Mouse (Mus musculus) left cerebral cortex, postnatal 36 days (tissue): Measurements from ENCODE around the gene Man1b1. TPM values are rescaled to one million over a fixed set of nuclear protein-coding genes. Genes with fewer than 3 reads are reported as not detected.
A peak's percentile ranks its signal among the peaks of the same experiment; 100 is the strongest.

ENCODE experiments used
- DNase-seq, 2 experiments: peaks; one replicate each; pipeline ENCODE4 v3.0.0; 2021 to 2022; ENCODE audit warnings: low spot score in 2 of 2, mixed read lengths in 1 of 2
- intact Hi-C: fragments of 180-260 bp; cut with DNase I; formaldehyde crosslinking; loops from one replicate; pipeline ENCODE4 v1.15.1; 2025
- total RNA-seq, 2 experiments: library from RNA; stranded (reverse); gene quantifications; 2 replicates each; pipeline ENCODE4 v1.2.3; 2021

Man1b1 gene
- total RNA-seq = 10 to 100 TPM; 57.0 to 63.7 TPM

DNA sequence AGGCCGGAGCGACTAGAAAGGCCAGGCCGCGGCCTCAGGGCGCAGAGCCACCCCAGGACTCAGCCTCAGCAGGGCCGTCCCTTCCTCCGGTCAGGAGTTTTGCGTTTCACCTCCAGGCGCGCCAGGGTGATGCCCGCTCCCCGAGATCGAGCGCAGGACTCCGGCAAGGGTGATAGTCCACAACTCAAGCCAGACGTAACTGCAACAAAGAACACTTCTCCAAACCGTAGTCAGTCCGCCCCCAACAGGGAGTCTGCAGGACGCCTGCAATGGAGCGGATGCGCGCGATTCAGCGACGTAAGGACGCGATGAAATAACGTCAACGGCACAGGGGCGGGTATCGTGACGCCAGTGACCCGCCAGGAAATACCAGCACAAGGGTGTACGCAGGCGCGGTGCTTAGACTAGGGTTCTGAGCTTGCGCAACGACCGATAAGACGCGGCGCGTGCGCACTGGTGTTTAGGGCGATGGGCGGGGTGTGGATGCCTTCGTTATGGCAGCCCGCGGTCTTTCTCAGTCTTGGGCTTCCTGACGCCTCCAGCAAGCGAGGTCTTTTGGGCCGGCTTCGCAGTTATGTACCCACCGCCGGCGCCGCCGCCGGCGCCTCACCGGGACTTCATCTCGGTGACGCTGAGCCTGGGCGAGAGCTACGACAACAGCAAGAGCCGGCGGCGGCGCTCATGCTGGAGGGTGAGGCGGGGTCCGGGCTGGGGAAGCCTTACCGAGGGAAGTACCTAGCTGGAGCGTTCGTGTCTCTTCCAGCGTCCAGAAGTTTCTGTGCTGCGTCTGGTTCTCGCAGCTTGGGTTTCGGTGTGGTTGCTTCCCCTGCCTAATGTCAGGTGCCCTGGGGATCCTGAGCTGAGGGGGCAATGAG, at the start of gene Man1b1:
TSS of gene Man1b1 (plus strand) at position 53 of the 875 bp plus-strand sequence.
- DNase-seq = peak; percentile 100
- intact Hi-C loops = loop anchor here (5.0 kb wide), 1 partner anchor 60 kb away; the partner anchor contains the start of genes Anapc2 and Ssna1

DNA sequence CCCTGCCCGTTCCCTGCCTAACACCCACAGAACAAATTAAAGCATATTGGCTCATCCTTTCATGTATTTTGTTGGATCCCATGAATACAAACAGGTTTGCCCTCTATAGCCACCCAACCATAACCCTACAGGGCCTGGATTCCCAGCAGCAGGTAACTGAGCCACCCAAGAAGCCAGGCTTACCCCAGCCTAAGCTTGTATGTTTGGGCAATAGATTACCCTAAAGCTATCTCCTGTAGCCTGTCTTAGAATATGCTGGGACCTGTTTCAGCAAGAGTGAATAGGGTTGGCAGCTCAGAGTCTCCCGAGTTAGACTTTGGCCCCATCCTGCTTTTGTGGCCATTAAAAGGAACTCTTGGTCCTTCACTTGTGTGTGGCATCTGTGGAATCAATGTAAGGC, 46.6 kb upstream of the Man1b1 start:
- intact Hi-C loops = no loop called here
- DNase-seq = no peak

DNA sequence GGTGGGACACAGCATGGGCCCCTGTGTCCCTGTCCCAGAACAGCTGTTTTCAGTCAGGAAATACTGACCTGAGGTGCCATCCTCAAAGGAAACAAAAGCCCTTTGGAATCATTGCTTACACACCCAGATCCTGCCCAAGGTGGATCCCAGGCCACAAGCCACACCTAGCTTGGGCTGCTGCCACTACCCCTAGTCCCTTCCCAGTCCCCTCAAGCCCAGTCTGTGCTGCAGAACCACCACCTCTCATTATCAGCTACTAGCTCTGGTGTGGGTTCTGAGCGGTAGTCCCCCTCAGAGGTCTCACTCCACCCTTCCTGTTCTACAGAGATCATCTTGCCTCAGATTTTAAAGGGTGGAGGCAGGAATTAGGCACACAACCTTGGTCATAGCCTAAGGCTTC, 45.8 kb upstream of the Man1b1 start:
- intact Hi-C loops = no loop called here
- DNase-seq = no peak

DNA sequence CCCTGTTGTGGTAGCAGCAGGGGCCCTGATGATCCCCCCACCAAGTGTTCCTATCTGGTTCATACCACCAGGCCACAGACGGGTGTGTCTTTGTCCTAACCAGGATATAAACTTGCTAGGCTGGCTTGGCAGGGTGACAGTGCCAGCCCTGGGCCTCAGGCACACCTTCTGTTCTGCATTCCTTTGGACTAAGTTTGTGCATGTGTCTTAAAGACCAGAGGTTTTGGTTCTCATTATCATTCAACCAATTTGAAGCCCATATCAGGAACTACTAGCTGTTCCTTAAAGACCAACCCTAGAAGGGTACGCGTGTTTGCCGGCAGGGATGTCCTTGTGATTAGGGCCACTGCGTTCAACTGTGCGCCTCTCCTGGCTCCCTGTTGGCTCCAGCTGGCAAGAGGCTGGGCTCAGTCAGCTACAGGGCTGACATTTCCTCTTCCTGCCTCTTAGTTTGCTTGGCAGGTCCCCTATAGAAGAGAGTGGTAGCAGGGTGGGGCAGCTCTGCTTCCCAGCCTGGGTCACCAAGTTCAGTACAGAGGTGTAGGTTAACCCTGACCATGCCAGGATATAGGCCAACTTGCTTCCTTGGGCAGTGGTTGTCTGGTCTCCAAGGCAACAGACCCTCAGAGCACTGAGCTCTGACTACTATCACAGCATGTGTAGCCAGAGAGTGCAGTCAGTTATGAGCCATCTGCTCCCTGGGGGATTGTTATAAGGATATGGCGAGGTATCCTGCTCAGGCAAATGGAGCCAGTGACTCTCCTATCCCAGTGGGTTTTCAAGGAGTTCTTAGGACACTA, 45.1 kb upstream of the Man1b1 start:
- no peak for DNase-seq
- intact Hi-C loops = no loop called here

DNA sequence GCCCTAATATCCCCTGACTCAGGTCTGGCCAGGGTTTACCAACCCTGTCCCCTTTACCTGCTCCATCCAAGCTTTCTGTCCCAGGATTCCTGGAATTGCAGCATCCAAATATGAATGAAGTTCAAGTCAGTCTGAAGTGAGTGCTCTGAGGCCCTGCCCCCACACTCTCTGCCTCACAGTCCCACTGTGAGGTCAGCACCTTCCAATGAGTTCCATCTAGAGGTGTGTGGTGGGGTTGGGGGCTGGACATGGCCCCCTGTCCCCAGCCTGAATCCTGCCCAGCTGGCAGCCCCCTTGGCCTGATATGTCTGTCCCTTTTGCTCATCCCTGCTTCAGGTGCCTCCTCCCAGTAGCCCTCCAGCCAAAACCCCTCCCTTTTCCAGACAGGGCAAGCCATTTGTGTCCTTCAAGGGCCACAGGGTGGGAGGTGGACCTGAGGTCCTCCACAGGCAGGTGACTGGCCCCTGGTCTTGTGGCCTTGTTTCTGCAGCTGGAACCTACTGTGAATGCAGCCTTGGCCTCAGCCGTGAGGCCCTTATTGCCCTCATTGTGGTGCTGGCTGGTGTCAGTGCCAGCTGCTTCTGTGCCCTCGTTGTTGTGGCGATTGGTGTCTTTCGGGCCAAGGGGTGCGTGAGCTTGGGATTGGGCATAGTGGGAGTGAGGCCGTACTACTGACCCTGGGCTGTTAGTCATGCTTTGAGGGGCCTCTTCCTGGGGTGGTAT, 44.0 kb upstream of the Man1b1 start, which contains the start of gene Tmem210:
TSS of gene Tmem210 (plus strand) at position 219 of the 723 bp plus-strand sequence.
- intact Hi-C loops = no loop called here
- no peak for DNase-seq

DNA sequence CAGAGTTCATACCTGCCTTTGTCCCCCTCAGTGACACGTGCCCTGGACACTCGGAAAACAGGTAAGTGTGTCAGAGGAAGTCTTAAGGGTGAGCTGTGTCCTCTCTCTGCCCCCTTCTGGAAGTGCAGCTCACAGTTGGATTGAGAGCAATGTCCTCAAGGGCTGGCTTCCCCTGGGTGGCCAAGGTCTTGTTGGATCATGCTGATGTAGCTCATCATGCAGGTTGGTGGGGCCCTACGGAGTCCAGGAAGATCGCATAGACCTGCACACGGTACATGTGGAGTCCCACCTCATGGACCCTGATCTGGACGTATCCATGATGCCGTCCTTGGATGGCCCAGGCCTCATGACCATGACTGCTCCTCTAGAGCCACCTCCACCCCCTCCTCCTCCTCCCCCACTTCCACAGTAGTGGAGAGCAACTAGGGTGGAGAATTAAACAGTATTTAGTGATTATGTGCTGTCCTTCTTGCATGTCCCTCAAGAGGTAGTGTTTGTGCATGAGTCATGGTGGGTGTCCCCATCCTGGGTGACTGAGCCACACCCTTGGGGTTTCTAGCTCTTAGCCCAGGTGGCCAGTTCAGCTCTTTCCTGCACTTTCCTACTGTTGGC, 43.3 kb upstream of the Man1b1 start:
- intact Hi-C loops = no loop called here
- no peak for DNase-seq

DNA sequence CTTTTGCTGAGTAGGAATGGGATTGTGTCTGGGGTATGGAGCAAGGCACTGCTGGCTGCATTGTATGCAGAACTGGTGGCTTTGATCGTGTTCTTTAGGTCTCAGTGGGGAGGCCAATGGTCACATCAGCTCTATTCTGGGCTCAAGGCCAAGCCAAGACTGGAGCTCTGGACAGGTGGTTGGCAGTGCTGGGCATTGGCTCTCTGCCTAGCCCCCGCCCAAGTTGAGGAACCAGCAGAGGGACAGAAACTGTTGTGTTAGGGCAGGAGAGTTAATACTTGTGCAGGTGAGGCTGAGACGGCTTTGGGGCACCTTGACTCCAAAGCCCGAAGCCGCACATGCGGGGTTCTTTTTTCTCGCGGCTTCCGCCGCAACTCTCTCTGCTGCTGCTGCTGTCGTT, 42.5 kb upstream of the Man1b1 start, which contains the start of gene Lrrc26:
TSS of gene Lrrc26 (plus strand) at position 265 of the 400 bp plus-strand sequence.
- no peak for DNase-seq
- intact Hi-C loops = no loop called here

DNA sequence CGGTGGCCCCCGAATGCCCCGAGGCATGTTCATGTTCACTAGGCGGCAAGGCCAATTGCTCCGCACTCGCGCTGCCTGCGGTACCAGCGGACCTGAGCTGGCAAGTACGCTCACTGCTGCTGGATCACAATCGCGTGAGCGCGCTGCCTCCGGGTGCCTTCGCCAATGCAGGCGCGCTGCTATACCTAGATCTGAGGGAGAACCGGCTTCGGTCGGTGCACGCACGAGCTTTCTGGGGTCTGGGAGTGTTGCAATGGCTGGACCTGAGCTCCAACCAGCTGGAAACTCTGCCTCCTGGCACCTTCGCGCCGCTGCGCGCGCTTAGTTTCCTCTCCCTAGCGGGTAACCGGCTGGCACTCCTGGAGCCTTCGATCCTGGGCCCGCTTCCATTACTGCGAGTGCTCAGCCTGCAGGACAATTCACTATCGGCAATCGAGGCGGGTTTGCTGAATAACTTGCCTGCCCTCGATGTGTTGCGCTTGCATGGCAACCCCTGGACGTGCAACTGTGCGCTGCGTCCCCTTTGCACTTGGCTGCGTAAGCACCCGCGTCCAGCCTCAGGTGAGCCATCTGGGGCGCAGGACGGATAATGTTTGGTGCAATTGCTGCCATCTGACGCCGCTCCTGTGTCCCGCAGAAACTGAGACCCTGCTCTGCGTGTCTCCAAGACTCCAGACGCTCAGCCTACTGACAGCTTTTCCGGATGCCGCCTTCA, 41.9 kb upstream of the Man1b1 start:
- DNase-seq = peak; percentile 75 to 78
- intact Hi-C loops = no loop called here

DNA sequence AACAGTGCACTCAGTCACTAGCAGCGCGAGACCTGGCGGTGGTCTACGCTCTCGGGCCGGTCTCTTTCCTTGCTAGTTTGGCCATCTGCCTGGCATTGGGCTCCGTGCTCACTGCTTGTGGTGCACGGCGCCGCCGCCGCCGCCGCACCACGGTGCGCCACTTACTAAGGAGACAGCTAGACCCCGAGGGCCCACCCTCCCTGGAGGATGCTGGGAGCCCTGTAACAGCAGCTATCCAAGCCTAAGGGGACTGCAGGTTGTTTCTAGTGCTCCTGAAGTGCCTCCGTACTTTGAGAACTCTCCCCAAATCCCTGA, 41.4 kb upstream of the Man1b1 start:
- DNase-seq = peak in 1 of 2 experiments; percentile 60
- intact Hi-C loops = no loop called here

DNA sequence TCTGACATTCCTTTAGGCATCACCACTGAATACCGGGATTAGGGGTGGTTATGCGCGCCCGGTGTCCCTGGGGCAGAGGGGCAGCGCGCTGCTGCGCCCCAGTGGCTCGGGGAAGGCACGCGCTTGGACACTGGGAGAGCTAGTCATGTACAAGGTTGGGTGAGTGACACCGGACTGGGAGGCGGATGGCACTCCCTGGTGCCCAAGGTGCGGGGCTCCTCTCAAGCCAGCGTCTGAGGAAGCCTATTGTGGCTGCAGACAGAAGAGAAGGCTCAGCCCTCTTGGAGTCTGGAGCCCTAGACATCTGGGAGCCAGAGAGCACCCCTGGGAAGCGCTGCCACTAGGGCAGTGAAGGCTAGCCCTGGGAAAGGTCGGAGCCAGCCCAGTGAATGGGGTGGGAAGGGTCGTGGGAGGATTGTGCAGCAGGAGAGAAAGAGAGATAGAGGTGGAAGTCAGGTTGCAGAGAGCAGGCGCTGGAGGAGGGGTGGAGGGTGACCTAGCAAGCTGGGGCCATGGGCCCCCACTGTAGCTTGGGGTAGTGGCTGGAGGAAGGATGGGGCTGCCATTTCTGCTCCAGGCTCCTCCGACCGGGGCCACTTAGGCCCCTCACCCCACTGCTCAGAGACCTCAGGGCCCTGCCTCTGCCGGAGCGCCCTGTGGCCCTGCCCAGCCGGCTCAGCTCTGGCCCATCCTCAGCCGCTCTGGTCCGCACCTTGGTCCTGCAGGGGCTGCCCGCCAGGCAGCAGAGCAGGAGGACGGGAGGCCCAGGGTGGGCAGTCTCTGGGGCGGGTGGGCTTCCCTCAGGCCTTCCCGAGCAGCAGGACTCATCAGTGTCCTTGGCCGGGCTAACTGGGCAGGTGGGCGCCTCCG, 40.7 kb upstream of the Man1b1 start:
- no peak for DNase-seq

DNA sequence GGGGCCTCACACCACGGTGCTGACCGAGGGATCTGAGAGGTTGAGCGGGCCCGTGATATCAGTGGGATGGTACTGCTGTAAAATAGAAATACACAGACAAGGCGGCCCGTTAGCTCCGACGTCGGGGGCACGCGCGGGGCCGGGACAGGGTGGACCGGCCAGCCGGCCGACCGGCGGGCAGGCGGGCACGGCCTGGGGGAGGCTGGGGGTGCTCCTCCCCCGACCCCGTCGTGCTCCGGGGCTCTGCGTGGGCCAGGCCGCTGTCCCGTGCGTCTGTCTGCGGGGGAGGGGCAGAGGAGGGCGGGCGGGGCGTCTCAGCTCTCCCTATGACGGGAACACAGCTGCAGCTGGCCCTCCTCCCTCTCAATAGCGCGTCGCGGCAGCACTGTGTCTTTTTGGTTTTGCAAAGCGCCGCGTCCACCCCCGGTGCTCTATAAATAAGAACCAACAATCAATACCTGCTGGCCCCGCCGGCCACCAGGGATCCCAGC, 40.0 kb upstream of the Man1b1 start:
- DNase-seq = peak; percentile 59 to 60
- intact Hi-C loops = no loop called here

More for the DNA sequence above, 40.7 kb upstream of the Man1b1 start:
- intact Hi-C loops = no loop called here

DNA sequence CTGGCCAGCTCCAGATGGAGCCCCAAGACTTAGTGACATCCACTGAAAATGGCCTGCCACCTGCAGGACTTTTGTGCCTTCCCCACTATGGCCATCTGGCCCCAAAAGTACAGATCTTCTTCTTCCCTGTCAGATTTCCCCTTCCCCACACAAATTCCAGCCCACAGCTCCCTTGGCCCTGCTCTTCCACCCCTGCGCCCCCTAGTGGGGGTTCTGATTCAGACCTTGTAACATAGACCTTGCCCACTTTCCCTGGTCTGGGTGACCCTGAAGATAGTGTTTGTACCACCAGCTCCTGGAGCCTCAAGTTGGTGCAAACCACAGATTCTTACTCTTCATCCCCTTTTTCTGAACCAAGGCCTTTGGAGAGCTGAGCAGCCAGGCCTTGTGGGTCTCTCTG, 39.3 kb upstream of the Man1b1 start:
- intact Hi-C loops = loop anchor here (1.0 kb wide), 1 partner anchor 20 kb away; no protein-coding TSS in a partner anchor
- peak; percentile 67 for DNase-seq

DNA sequence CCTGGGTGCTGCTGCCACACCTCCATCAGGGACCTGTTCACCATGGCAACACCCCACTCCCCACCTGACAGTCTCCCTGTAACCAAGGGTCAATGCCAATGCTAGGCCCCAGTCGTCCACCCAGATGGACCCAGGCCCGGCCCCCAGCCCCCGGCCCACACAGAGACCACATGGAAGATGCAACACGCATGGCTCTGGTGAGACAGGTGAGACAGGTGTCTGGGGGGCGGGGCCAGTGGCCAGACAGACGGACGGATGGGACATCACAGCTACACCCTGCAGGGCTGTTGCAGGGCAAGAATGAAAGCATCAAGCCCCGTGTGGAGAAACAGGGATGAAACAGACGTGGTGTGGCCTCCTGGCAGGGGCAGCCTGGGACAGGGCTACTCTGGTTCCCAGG, 38.4 kb upstream of the Man1b1 start:
- intact Hi-C loops = loop anchor here (1.0 kb wide), 1 partner anchor 20 kb away; no protein-coding TSS in a partner anchor
- DNase-seq = no peak

DNA sequence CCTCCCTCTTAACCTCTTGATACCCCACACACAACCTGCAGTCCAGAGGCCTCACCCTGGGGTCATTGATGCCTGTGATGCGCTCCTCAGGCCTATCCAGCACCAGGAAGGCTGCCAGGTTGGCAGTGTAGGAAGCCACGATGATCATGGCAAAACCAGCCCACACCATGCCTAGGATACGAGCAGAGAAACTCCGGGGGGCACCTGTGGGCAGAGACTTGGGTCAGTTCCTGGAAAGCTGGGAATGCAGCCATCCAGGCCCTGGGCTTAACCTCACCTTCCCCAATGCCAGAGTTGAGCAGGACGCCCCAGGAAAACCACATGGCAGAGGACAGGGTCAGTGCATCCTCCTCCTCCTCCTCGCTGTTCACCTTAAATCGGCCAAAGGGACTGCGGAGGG, 35.0 kb upstream of the Man1b1 start:
- intact Hi-C loops = no loop called here
- no peak for DNase-seq

DNA sequence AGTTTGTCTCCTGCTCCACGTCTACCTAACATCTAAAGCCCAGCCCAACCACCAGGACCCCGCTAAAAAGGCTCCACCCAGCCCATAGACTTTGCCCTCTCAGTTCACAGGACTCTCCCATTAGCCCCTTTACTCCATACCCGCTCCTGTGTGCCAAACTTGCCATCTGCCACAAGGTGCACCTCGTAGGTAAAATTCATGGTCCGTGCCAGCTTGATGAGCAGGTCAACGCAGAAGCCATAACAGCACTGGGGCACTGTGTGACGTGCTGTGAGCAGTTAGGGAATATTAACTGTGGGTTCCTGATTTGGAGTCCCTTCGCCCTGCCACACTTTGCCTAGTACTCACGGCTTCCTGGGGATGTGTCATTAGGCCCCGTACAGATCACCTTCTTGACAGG, 34.1 kb upstream of the Man1b1 start:
- DNase-seq = no peak
- intact Hi-C loops = no loop called here

DNA sequence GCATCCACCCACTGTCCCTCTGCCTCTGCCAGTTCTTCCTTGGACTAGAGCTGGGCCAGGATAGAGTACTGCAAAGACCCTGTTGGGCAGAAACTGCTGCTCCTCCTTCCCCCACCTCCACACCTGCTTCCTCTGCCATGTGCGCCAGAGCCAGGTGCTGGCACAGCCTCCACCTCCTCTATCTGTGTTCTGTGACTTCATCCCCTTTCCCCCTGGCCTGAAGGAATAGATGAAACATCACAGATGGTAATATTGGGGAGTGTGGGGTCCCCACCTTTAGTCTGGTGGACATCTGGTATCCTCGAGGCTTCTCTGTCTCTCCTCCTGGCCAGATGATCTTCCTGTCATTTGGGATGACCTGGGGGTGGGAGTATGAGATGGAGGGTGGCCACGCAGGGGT, 28.7 kb upstream of the Man1b1 start:
- no peak for DNase-seq
- intact Hi-C loops = no loop called here

DNA sequence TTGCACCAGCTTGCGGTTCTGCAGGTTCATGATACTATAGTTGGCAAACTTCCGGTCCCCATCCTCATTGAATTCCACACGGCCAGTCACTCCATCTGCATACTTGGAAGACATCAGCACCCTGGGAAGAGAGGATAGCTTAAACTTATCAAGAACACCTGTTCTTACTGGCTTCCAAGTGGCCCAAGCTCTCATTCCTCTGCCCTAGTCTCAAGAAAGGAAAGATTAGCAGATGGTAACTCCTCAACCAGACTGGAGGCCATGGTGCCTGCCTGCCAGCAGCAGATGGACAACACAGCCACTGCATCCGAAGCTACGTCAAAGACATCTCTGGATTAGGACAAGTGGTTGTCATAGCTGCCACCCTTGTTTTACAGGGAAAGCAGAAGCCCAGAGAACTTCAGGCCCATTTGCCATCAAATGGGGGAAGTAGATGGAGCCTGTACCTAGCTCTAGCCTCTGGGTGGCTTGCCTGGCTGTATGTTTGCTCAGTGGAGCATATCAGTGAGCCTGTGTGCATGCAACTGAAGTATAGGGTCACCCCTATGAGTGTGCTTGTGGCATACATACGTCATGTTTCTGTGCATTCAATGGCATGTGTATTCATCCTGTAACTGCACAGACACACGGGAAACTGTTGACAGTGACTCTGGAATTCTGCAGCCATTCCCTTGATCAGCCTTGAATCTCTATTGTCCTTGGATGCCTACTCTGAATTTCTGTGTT, 28.0 kb upstream of the Man1b1 start:
- intact Hi-C loops = no loop called here
- no peak for DNase-seq
